Mouse (Mus musculus) kidney, postnatal 0 days (tissue): Measurements from ENCODE around the gene Klhl29. TPM values are rescaled to one million over a fixed set of nuclear protein-coding genes. Genes with fewer than 3 reads are reported as not detected.

Experiments used
- ATAC-seq: fragments of 200-750 bp; cut with Nextera tagmentation; replicated peaks from 2 replicates; pipeline ENCODE4 v1.8.0; 2017; ENCODE audit warnings: low read depth, moderate number of reproducible peaks, moderate TSS enrichment, moderate library complexity; ENCODE audit not compliant: low FRiP score
- DNase-seq: peaks from one replicate; pipeline ENCODE4 v3.0.0-alpha.2; 2016; ENCODE audit warnings: low spot score
- H3K27ac ChIP-seq: fragments of 300-500 bp; sonication (generic); 2 replicates; pipeline ENCODE4 v1.5.1; 2014; ENCODE audit warnings: mild to moderate bottlenecking
- H3K27me3 ChIP-seq: fragments of 300-500 bp; sonication (generic); 2 replicates; pipeline ENCODE4 v1.6.1; 2014; ENCODE audit warnings: low read length, mixed read lengths; ENCODE audit not compliant: insufficient read depth
- H3K36me3 ChIP-seq: fragments of 300-500 bp; sonication (generic); 2 replicates; pipeline ENCODE4 v1.6.1; 2014; ENCODE audit warnings: low read length, mixed read lengths; ENCODE audit not compliant: insufficient read depth
- H3K4me1 ChIP-seq: fragments of 300-500 bp; sonication (generic); replicated peaks from 2 replicates; pipeline ENCODE4 v1.6.1; 2014; ENCODE audit warnings: antibody characterized with exemption, low read length, mixed read lengths; ENCODE audit not compliant: insufficient read depth
- H3K4me2 ChIP-seq: fragments of 300-500 bp; sonication (generic); 2 replicates; pipeline ENCODE4 v1.6.1; 2014; ENCODE audit warnings: mild to moderate bottlenecking, low read length, moderate library complexity, mixed read lengths
- H3K4me3 ChIP-seq: fragments of 300-500 bp; sonication (generic); replicated peaks from 2 replicates; pipeline ENCODE4 v1.5.1; 2014; ENCODE audit warnings: low read depth, low read length
- H3K9ac ChIP-seq: fragments of 300-500 bp; sonication (generic); 2 replicates; pipeline ENCODE4 v1.6.1; 2014; ENCODE audit warnings: low read depth, low read length
- H3K9me3 ChIP-seq: fragments of 300-500 bp; sonication (generic); replicated peaks from 2 replicates; pipeline ENCODE4 v1.6.1; 2016; ENCODE audit warnings: low read length, inconsistent platforms, mixed read lengths
- CTCF ChIP-seq: IDR thresholded peaks from 2 replicates; pipeline ENCODE4 v1.5.1; 2016; ENCODE audit warnings: antibody characterized with exemption, low read depth, mild to moderate bottlenecking, moderate library complexity
- WGBS: fragments of 180-500 bp; shearing (Covaris S2); extraction: QIAGEN DNeasy Blood & Tissue Kit; methylation state at CpG from one replicate; pipeline ENCODE4 v1.1.7; 2014; 5-methylcytosine and 5-hydroxymethylcytosine counted together
- polyA plus RNA-seq: library from polyadenylated mRNA; unstranded; fragments of >200 nt; fragmentation: Nextera tagmentation; extraction: Ambion mirVana; gene quantifications from 2 replicates; pipeline ENCODE4 v1.2.1, GENCODE M21; 2015

The Klhl29 gene
- polyA plus RNA-seq, 1 experiment from 2014 or later: 0.30 TPM

- no peaks in the 10 kb centered on the region for H3K36me3 ChIP-seq
- no peak overlapping the region for H3K27ac ChIP-seq
- H3K4me1 ChIP-seq: no peaks in the 10 kb centered on the region
- no peak for ATAC-seq
- TF ChIP-seq CTCF: no peak
- H3K4me3 ChIP-seq: no peak overlapping the region
- no peaks in the 10 kb centered on the region for H3K27me3 ChIP-seq
- no peaks in the 10 kb centered on the region for H3K9me3 ChIP-seq
- H3K9ac ChIP-seq: no peak overlapping the region
- no peak overlapping the region for H3K4me2 ChIP-seq
- no peak for DNase-seq
- 84% methylated on average over 4 of the region's 4 CpGs for WGBS
Measured at GRCm38 (mm10) chr12:5266773-5267172, 108.7 kb downstream of the Klhl29 start.

- H3K4me3 ChIP-seq: no peak overlapping the region
- H3K9me3 ChIP-seq: no peaks in the 10 kb centered on the region
- no peaks in the 10 kb centered on the region for H3K27me3 ChIP-seq
- no peaks in the 10 kb centered on the region for H3K4me1 ChIP-seq
- H3K36me3 ChIP-seq: no peaks in the 10 kb centered on the region
- no peak for DNase-seq
- no peak for ATAC-seq
- WGBS: 68% methylated on average over 4 of the region's 4 CpGs
- no peak overlapping the region for H3K9ac ChIP-seq
- TF ChIP-seq CTCF: no peak
- H3K4me2 ChIP-seq: no peak overlapping the region
- no peak overlapping the region for H3K27ac ChIP-seq
Measured at GRCm38 (mm10) chr12:5261476-5261875, 114.0 kb downstream of the Klhl29 start.

- ATAC-seq (no peak), DNase-seq (no peak)
- Histone ChIP-seq H3K9ac (no peak overlapping the region), H3K27me3 (no peaks in the 10 kb centered on the region), H3K4me1 (no peaks in the 10 kb centered on the region), H3K4me3 (no peak overlapping the region), H3K36me3 (no peaks in the 10 kb centered on the region), H3K4me2 (no peak overlapping the region), H3K27ac (no peak overlapping the region), H3K9me3 (no peaks in the 10 kb centered on the region)
- 89% methylated on average over 3 of the region's 3 CpGs for whole genome bisulfite sequencing
- no peak for TF ChIP-seq CTCF
Measured at GRCm38 (mm10) chr12:5258779-5259178, 116.7 kb downstream of the Klhl29 start.

- Histone ChIP-seq H3K9me3 (no peaks in the 10 kb centered on the region), H3K4me1 (no peaks in the 10 kb centered on the region), H3K27ac (no peak overlapping the region), H3K4me3 (no peak overlapping the region), H3K4me2 (no peak overlapping the region), H3K9ac (no peak overlapping the region), H3K36me3 (no peaks in the 10 kb centered on the region), H3K27me3 (no peaks in the 10 kb centered on the region)
- no peak for TF ChIP-seq CTCF
- 72% methylated on average over 4 of the region's 4 CpGs for WGBS
- DNase-seq (no peak), ATAC-seq (no peak)
Measured at GRCm38 (mm10) chr12:5257174-5257573, 118.3 kb downstream of the Klhl29 start.

GRCm38 (mm10) chr12:5255079-5255478 lies 120.4 kb downstream of the Klhl29 start:
- Histone ChIP-seq H3K4me2 (no peak overlapping the region), H3K36me3 (no peaks in the 10 kb centered on the region), H3K9me3 (no peaks in the 10 kb centered on the region), H3K27ac (no peak overlapping the region), H3K4me1 (peaks cover 4% of the 10 kb centered on the region), H3K9ac (no peak overlapping the region), H3K27me3 (no peaks in the 10 kb centered on the region), H3K4me3 (no peak overlapping the region)
- ATAC-seq (no peak), DNase-seq (no peak)
- no peak for TF ChIP-seq CTCF
- 49% methylated on average over 9 of the region's 9 CpGs for WGBS

GRCm38 (mm10) chr12:5254246-5254982 lies 121.1 kb downstream of the Klhl29 start:
- Histone ChIP-seq H3K27ac (no peak overlapping the region), H3K4me3 (no peak overlapping the region), H3K27me3 (no peaks in the 10 kb centered on the region), H3K9ac (no peak overlapping the region), H3K36me3 (no peaks in the 10 kb centered on the region), H3K4me2 (no peak overlapping the region), H3K9me3 (no peaks in the 10 kb centered on the region), H3K4me1 (peaks cover 6% of the 10 kb centered on the region)
- ATAC-seq (no peak), DNase-seq (no peak)
- TF ChIP-seq CTCF: no peak
- WGBS: 70% methylated on average over 4 of the region's 4 CpGs
